Mouse (Mus musculus) lung, adult 2 months (tissue): ENCODE results near the gene Myo16. TPM values are rescaled to one million over a fixed set of nuclear protein-coding genes. Genes with fewer than 3 reads are reported as not detected.

ENCODE experiments used
- DNase-seq: peaks from one replicate; pipeline ENCODE4 v3.0.0; 2022
- H3K4me1 ChIP-seq: fragments of 200-500 bp; 2 replicates; pipeline ENCODE4 v1.6.1; 2011; ENCODE audit warnings: low read length; ENCODE audit not compliant: control insufficient read depth, insufficient read depth
- H3K4me3 ChIP-seq: fragments of 200-500 bp; replicated peaks from 2 replicates; pipeline ENCODE3; 2011; ENCODE audit warnings: low read depth, mild to moderate bottlenecking, control low read depth, low read length; ENCODE audit errors: extremely low read depth
- CTCF ChIP-seq: fragments of 200-500 bp; IDR thresholded peaks from 2 replicates; pipeline ENCODE4 v1.5.1; 2011; ENCODE audit warnings: mild to moderate bottlenecking, low read length, control low read depth; ENCODE audit not compliant: insufficient read depth
- POLR2A ChIP-seq: fragments of 200-500 bp; IDR thresholded peaks from 2 replicates; pipeline ENCODE4 v1.6.1; 2011; ENCODE audit warnings: low read depth, mild to moderate bottlenecking, control low read depth, low read length, borderline replicate concordance; ENCODE audit errors: extremely low read depth
- WGBS: fragments of 180-500 bp; shearing (Covaris S2); methylation state at CpG from one replicate; pipeline ENCODE4 v1.1.7; 2018; 5-methylcytosine and 5-hydroxymethylcytosine counted together
- polyA plus RNA-seq: library from polyadenylated mRNA; depleted of rRNA; stranded (reverse); fragments of >200 nt; gene quantifications from 2 replicates; pipeline ENCODE4 v1.2.3, GENCODE M21; 2012

The Myo16 gene
- polyA plus RNA-seq, 1 experiment = 0.26 TPM

GRCm38 (mm10) chr8:10417281-10417680, 263.6 kb downstream of the Myo16 start:
- no peak for TF ChIP-seq CTCF
- no peak for TF ChIP-seq POLR2A
- no peak overlapping the region for H3K4me3 ChIP-seq
- no peaks in the 10 kb centered on the region for H3K4me1 ChIP-seq
- no peak for DNase-seq
- 87% methylated on average over 6 of the region's 6 CpGs for WGBS

GRCm38 (mm10) chr8:10418013-10418412, 264.3 kb downstream of the Myo16 start:
- WGBS = 83% methylated on average over 8 of the region's 8 CpGs
- Histone ChIP-seq H3K4me3 (no peak overlapping the region), H3K4me1 (no peaks in the 10 kb centered on the region)
- no peak for DNase-seq
- TF ChIP-seq CTCF (no peak), POLR2A (no peak)

- WGBS = 74% methylated on average over 7 of the region's 7 CpGs
- DNase-seq = no peak
- TF ChIP-seq POLR2A = no peak
- TF ChIP-seq CTCF = no peak
- Histone ChIP-seq H3K4me1 (no peaks in the 10 kb centered on the region), H3K4me3 (no peak overlapping the region)
Measured at GRCm38 (mm10) chr8:10418971-10419370, 265.3 kb downstream of the Myo16 start.

- Histone ChIP-seq H3K4me1 (no peaks in the 10 kb centered on the region), H3K4me3 (no peak overlapping the region)
- TF ChIP-seq POLR2A = no peak
- no peak for TF ChIP-seq CTCF
- DNase-seq = no peak
- WGBS = 76% methylated on average over 4 of the region's 4 CpGs
Measured at GRCm38 (mm10) chr8:10419726-10420125, 266.0 kb downstream of the Myo16 start.

- TF ChIP-seq POLR2A (no peak), CTCF (no peak)
- WGBS = 73% methylated on average over 6 of the region's 6 CpGs
Measured at GRCm38 (mm10) chr8:10420551-10420950, 266.8 kb downstream of the Myo16 start.

GRCm38 (mm10) chr8:10421516-10422090, 267.9 kb downstream of the Myo16 start:
- TF ChIP-seq CTCF = no peak
- TF ChIP-seq POLR2A = no peak
- Histone ChIP-seq H3K4me3 (no peak overlapping the region), H3K4me1 (no peaks in the 10 kb centered on the region)
- no peak for DNase-seq
- 86% methylated on average over 9 of the region's 9 CpGs for WGBS

More at GRCm38 (mm10) chr8:10420551-10420950, 266.8 kb downstream of the Myo16 start:
- no peak overlapping the region for H3K4me3 ChIP-seq
- no peak for DNase-seq
- no peaks in the 10 kb centered on the region for H3K4me1 ChIP-seq

- 74% methylated on average over 8 of the region's 8 CpGs for WGBS
- H3K4me3 ChIP-seq = no peak overlapping the region
- TF ChIP-seq CTCF (no peak), POLR2A (no peak)
- H3K4me1 ChIP-seq = no peaks in the 10 kb centered on the region
- DNase-seq = no peak
Measured at GRCm38 (mm10) chr8:10435492-10435891, 281.8 kb downstream of the Myo16 start.

GRCm38 (mm10) chr8:10438772-10439171, 285.1 kb downstream of the Myo16 start:
- TF ChIP-seq POLR2A = no peak
- TF ChIP-seq CTCF = peak; percentile 96
- H3K4me1 ChIP-seq = no peaks in the 10 kb centered on the region
- no peak overlapping the region for H3K4me3 ChIP-seq
- 11% methylated on average over 11 of the region's 11 CpGs for WGBS
- DNase-seq = peak; percentile 57

GRCm38 (mm10) chr8:10439595-10440453, 286.1 kb downstream of the Myo16 start:
- TF ChIP-seq POLR2A (no peak), CTCF (no peak)
- no peak overlapping the region for H3K4me3 ChIP-seq
- DNase-seq = peak; percentile 12
- WGBS = 57% methylated on average over 16 of the region's 16 CpGs
- H3K4me1 ChIP-seq = no peaks in the 10 kb centered on the region

GRCm38 (mm10) chr8:10442562-10442961, 288.9 kb downstream of the Myo16 start:
- Histone ChIP-seq H3K4me1 (no peaks in the 10 kb centered on the region), H3K4me3 (no peak overlapping the region)
- DNase-seq = no peak
- 63% methylated on average over 3 of the region's 3 CpGs for WGBS
- TF ChIP-seq POLR2A (no peak), CTCF (no peak)
